Mouse (Mus musculus) ES-Bruce4 (cell line): ENCODE measurements around the gene Foxn4. TPM values are rescaled to one million over a fixed set of nuclear protein-coding genes. Genes with fewer than 3 reads are reported as not detected.

Source experiments
- H3K27ac ChIP-seq: 2 replicates; pipeline ENCODE4 v1.5.1; 2012; ENCODE audit warnings: low read length, inconsistent platforms; ENCODE audit not compliant: insufficient read depth
- H3K27me3 ChIP-seq: 2 replicates; pipeline ENCODE4 v1.6.1; 2012; ENCODE audit warnings: mild to moderate bottlenecking, low read length, inconsistent platforms; ENCODE audit not compliant: control insufficient read depth, poor library complexity, insufficient read depth, severe bottlenecking
- H3K36me3 ChIP-seq: 2 replicates; pipeline ENCODE4 v1.6.1; 2012; ENCODE audit warnings: inconsistent platforms, mild to moderate bottlenecking, low read length, moderate library complexity; ENCODE audit not compliant: control insufficient read depth, poor library complexity, insufficient read depth, severe bottlenecking
- H3K4me1 ChIP-seq: one replicate; pipeline ENCODE4 v1.8.1; 2011; ENCODE audit warnings: low read length; ENCODE audit not compliant: control insufficient read depth, insufficient read depth
- H3K4me3 ChIP-seq: 2 replicates; pipeline ENCODE4 v1.5.1; 2011; ENCODE audit warnings: low read depth, mild to moderate bottlenecking, low read length
- H3K9ac ChIP-seq: 2 replicates; pipeline ENCODE4 v1.6.1; 2012; ENCODE audit warnings: low read depth, mild to moderate bottlenecking, inconsistent platforms; ENCODE audit not compliant: poor library complexity, severe bottlenecking
- H3K9me3 ChIP-seq: replicated peaks from 2 replicates; pipeline ENCODE4 v1.6.1; 2012; ENCODE audit warnings: mild to moderate bottlenecking, low read length, inconsistent platforms; ENCODE audit not compliant: control insufficient read depth, poor library complexity, insufficient read depth, severe bottlenecking
- CTCF ChIP-seq: IDR thresholded peaks from one replicate; pipeline ENCODE4 v1.8.1; 2011; ENCODE audit warnings: low read depth, low read length
- EP300 ChIP-seq: IDR thresholded peaks from 2 replicates; pipeline ENCODE4 v1.6.1; 2011; ENCODE audit warnings: low read depth, low read length; ENCODE audit not compliant: insufficient read depth
- POLR2A ChIP-seq: IDR thresholded peaks from one replicate; pipeline ENCODE4 v1.8.1; 2011; ENCODE audit warnings: low read length; ENCODE audit not compliant: insufficient read depth
- polyA plus RNA-seq: library from polyadenylated mRNA; stranded (reverse); fragments of >200 nt; gene quantifications from 2 replicates; pipeline ENCODE4 v1.2.4, GENCODE M21; 2011; ENCODE audit warnings: low read depth; ENCODE audit not compliant: missing spikeins, insufficient read depth, insufficient read length

The Foxn4 gene
- polyA plus RNA-seq, 1 experiment: 3.7 TPM

DNA sequence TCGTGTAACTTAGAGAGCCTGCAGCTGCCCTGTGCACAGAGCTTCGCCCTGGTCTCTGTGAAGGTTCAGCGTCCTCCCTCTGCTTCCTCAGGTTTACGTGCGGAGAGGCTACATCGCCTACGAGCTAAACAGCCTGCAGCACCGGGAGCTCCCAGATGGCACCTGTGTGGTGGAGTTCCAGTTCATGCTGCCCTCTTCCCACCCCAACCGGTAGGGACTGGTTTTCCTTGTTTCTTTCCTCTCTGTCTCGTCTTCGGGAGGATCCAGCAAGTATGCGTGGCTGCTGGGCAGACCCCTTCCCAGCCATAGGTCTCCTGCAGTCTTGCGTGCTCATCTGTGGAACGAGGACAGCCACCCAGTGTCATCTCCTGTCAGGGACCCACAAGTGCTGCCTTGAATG lies 54.8 kb downstream of the Foxn4 start:
- Histone ChIP-seq H3K4me1 (no peaks in the 10 kb centered on the region), H3K4me3 (no peak overlapping the region), H3K36me3 (no peaks in the 10 kb centered on the region), H3K9me3 (no peaks in the 10 kb centered on the region), H3K9ac (no peak overlapping the region), H3K27me3 (no peaks in the 10 kb centered on the region), H3K27ac (no peak overlapping the region)
- TF ChIP-seq CTCF: no peak
- TF ChIP-seq POLR2A: no peak
- no peak for TF ChIP-seq EP300

DNA sequence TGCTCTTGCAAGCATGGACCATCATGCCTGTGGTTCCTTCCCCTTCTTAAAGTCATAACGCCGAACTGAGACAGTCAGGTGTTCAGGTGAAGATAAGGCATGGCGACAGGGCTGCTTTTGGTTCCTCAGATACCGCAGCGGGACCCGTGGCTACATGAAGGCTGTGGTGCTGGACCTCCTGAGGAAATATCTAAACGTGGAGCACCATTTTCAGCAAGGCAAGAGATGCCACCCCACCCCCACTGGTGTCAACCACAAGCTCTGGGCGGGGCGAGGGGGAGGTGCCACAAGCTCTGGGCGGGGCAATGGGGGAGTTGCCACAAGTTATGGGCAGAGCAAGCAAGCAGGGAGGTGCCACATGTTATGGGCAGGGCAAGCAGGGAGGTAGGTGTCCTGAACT lies 60.4 kb downstream of the Foxn4 start:
- H3K4me1 ChIP-seq: no peaks in the 10 kb centered on the region
- H3K4me3 ChIP-seq: no peak overlapping the region
- no peaks in the 10 kb centered on the region for H3K36me3 ChIP-seq
- H3K27me3 ChIP-seq: no peaks in the 10 kb centered on the region
- H3K9me3 ChIP-seq: no peaks in the 10 kb centered on the region
- H3K27ac ChIP-seq: no peak overlapping the region
- TF ChIP-seq POLR2A (no peak), EP300 (no peak), CTCF (no peak)
- no peak overlapping the region for H3K9ac ChIP-seq

DNA sequence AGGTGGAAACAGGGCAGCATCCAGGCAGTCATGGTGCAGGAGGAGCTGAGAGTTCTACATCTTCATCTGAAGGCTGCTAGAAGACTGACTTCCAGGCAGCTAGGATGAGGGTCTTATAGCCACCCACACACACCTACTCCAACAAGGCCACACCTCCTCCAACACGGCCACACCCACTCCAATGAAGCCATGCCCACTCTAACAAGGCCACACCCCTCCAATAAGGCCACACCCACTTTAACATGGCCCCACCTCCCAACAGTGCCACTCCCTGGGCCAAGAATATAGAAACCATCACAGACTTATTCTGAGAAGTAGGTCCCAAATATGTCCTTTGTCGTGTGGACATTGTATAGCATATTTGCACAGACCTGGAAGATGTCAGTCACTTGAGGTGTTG lies 67.4 kb downstream of the Foxn4 start:
- Histone ChIP-seq H3K4me3 (no peak overlapping the region), H3K27ac (no peak overlapping the region), H3K36me3 (no peaks in the 10 kb centered on the region), H3K9ac (no peak overlapping the region), H3K9me3 (no peaks in the 10 kb centered on the region), H3K27me3 (no peaks in the 10 kb centered on the region), H3K4me1 (no peaks in the 10 kb centered on the region)
- no peak for TF ChIP-seq CTCF
- TF ChIP-seq POLR2A: no peak
- TF ChIP-seq EP300: no peak

Other genes starting within 250 kb of the Foxn4 start
- gene Usp30, start 208.3 kb downstream of the Foxn4 start, polyA plus RNA-seq: 13.9 and 14.3 TPM in 2 replicates
- 11.0 and 11.2 TPM in 2 replicates for gene Svop, start 182.2 kb downstream of the Foxn4 start, polyA plus RNA-seq
- 17.9 and 20.1 TPM in 2 replicates for gene Alkbh2, start 145.6 kb downstream of the Foxn4 start, polyA plus RNA-seq
- gene Ung, start 143.4 kb downstream of the Foxn4 start, polyA plus RNA-seq: 85.6 and 89.8 TPM in 2 replicates
- gene Acacb, start 127.3 kb downstream of the Foxn4 start, polyA plus RNA-seq: 8.0 and 9.3 TPM in 2 replicates
- gene Myo1h, start 15.4 kb upstream of the Foxn4 start, polyA plus RNA-seq: 1.8 and 1.9 TPM in 2 replicates
- 60.4 and 64.6 TPM in 2 replicates for gene Kctd10, start 106.7 kb upstream of the Foxn4 start, polyA plus RNA-seq
- gene Ube3b, start 106.8 kb upstream of the Foxn4 start, polyA plus RNA-seq: 39.2 and 43.0 TPM in 2 replicates
- gene Mmab, start 170.3 kb upstream of the Foxn4 start, polyA plus RNA-seq: 11.9 and 14.6 TPM in 2 replicates
- gene Mvk, start 170.5 kb upstream of the Foxn4 start, polyA plus RNA-seq: 16.7 and 18.3 TPM in 2 replicates